Mouse (Mus musculus): ENCODE results near the gene Uckl1. TPM values are rescaled to one million over a fixed set of nuclear protein-coding genes. Genes with fewer than 3 reads are reported as not detected.
A peak's percentile ranks its signal among the peaks of the same experiment; 100 is the strongest.

Gene Uckl1
- total and polyA plus RNA-seq, 3 experiments = 16.0 to 31.9 (median 18.7) TPM

DNA sequence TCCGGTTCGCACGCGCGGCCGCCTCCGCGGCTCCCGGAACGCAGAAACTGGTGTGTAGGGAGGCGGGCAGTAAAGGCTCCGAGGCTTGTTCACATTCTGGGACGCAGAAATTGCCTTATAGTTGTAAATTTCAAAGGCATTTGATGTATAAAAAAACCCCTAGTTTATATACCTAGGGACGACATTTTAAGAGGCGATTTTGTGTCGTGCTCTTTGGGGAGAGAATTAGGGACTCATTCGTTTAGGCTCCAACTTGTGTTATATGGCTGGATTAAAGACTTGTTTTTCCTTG lies 63.8 kb downstream of the Uckl1 start:
- TF ChIP-seq SIN3A (IDR thresholded peaks at IDR 0.05; ENCODE audit: low read length) (peak; percentile 65; the same call in 1 of the 2 replicates), MAFK (IDR thresholded peaks at IDR 0.05; ENCODE audit: insufficient replicate concordance, low read length) (no peak), CHD1 (IDR thresholded peaks at IDR 0.05; ENCODE audit: low read depth, low read length) (peak; percentile 91)
- H3K36me3 ChIP-seq (replicated peaks in 1 of 2; ENCODE audit: control insufficient read depth in 1 of 2, insufficient read depth in 1 of 2, low read length in 1 of 2) = peaks cover 23 to 53% of the 10 kb centered on the region in 2 experiments
- dilution Hi-C loops (cut with MboI; ENCODE audit: extremely low pct_ligation_motif_present, extremely low pct_unique_long_range_greater_than_20kb, low sequenced_read_pairs) = no loop called here

DNA sequence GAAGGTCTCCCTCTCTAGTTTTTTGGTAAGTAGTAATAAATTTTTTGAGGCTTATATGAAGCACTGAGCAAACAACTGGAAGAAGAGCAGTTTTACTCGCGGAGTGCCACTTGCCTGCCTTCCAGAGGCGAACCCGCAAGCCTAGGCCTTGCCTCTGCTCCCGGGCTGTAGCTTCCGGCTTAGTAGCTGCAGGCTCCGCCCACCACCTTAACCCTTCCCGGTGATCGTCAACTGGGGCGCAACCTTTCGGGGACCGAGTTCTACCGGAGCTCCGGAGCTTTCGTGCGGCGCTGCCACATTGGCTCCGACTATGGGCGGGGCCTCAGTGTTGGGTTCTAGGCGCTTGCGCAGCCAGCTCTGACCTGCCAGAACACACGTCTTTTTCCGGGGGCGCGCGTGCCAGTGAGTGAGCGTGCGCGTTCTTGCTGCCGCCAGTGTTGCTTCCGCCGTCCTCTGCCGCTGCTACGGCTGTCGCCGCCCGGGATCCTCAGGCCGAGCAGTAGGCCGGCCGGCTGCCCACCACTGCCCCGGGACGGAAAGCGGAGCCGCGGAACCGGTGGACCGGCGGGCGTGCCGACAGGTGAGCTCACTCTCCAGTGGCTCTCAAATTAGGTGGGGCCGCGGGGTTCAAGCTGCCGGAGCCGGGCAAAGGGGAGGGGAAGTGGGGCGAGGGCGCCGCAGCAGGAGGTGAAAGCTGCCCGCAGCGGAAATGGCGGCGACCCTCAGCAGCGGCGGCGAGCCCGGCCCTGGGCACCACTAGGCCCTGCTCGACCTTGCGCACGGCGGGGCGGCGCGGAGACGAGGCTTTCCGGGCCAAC lies 64.4 kb downstream of the Uckl1 start, which contains the start of gene Dnajc5:
TSS of gene Dnajc5 (plus strand) at position 368 of the 818 bp plus-strand sequence.
- Histone ChIP-seq H3K4me3 (replicated peaks in 1 of 3; ENCODE audit: low read depth in 2 of 3, low read length in 2 of 3, poor library complexity in 1 of 3) (peak within 1 kb of the TSS; percentile 78 to 97 (median 90)), H3K36me3 (replicated peaks in 1 of 2; ENCODE audit: control insufficient read depth in 1 of 2, insufficient read depth in 1 of 2, low read length in 1 of 2) (peaks cover 22 to 53% of the 10 kb centered on the region in 2 experiments), H3K27ac (ENCODE audit: insufficient read depth, low read depth) (peak within 1 kb of the TSS; percentile 88), H3K4me1 (ENCODE audit: control insufficient read depth in 1 of 2, insufficient read depth in 2 of 2) (peaks cover 7 to 39% of the 10 kb centered on the region in 2 experiments; a peak in 3 of 4 replicates), H3K79me2 (replicated peaks; ENCODE audit: control insufficient read depth, extremely low read depth, insufficient read depth, poor library complexity, severe bottlenecking) (peaks cover 50% of the 10 kb centered on the region), H3K4me2 (ENCODE audit: insufficient read depth, low read depth, poor library complexity, severe bottlenecking) (peak within 1 kb of the TSS; percentile 85), H3K9ac (ENCODE audit: insufficient read depth, low read depth) (peak within 1 kb of the TSS; percentile 97), H3K27me3 (replicated peaks) (no peaks in the 10 kb centered on the region), H3K9me3 (replicated peaks; ENCODE audit: low read length) (no peaks in the 10 kb centered on the region)
- peak; percentile 98 for DNase-seq (ENCODE audit: extremely low read depth)
- in situ Hi-C loops (cut with MboI; ENCODE audit: low pct_ligation_motif_present, low pct_unique_long_range_greater_than_20kb, low sequenced_read_pairs) = no loop called here
- dilution Hi-C loops (cut with MboI; ENCODE audit: extremely low pct_ligation_motif_present, extremely low pct_unique_long_range_greater_than_20kb, low sequenced_read_pairs) = no loop called here
- TF ChIP-seq ZMIZ1 (IDR thresholded peaks at IDR 0.05; ENCODE audit: low read depth, low read length) (peak; percentile 82), MAX (IDR thresholded peaks at IDR 0.05; ENCODE audit: low read length) (no peak; the same call in 1 of the 2 replicates), TCF12 (IDR thresholded peaks at IDR 0.05; ENCODE audit: low read depth, low read length) (peak; percentile 76), JUND (conservative IDR thresholded peaks at IDR 0.05; ENCODE audit: low read depth, low read length) (no peak), POLR2A (IDR thresholded peaks at IDR 0.05; ENCODE audit: low read depth, low read length) (peak; percentile 94), TBP (conservative IDR thresholded peaks at IDR 0.05; ENCODE audit: low read depth, low read length) (peak; percentile 77; the same call in 1 of the 2 replicates), KAT2A (IDR thresholded peaks at IDR 0.05; ENCODE audit: insufficient replicate concordance, low read length) (no peak), USF2 (conservative IDR thresholded peaks at IDR 0.05; ENCODE audit: low read depth, low read length) (no peak), JUN (IDR thresholded peaks at IDR 0.05; ENCODE audit: insufficient read depth, low read depth, low read length) (no peak), IRF4 (IDR thresholded peaks at IDR 0.05; ENCODE audit: low read depth, low read length) (no peak; the same call in 1 of the 2 replicates), GABPA (IDR thresholded peaks at IDR 0.05; ENCODE audit: insufficient replicate concordance, low read depth, low read length) (no peak), MAFK (IDR thresholded peaks at IDR 0.05; ENCODE audit: insufficient replicate concordance, low read length) (no peak), HCFC1 (IDR thresholded peaks at IDR 0.05; ENCODE audit: low read depth, low read length) (peak; percentile 70), BHLHE40 (IDR thresholded peaks at IDR 0.05; ENCODE audit: low read depth, low read length) (peak; percentile 79), CHD1 (IDR thresholded peaks at IDR 0.05; ENCODE audit: low read depth, low read length) (no peak), SMC3 (IDR thresholded peaks at IDR 0.05; ENCODE audit: low read depth, low read length) (no peak), EP300 (IDR thresholded peaks at IDR 0.05; ENCODE audit: low read length) (no peak), RCOR1 (conservative IDR thresholded peaks at IDR 0.05; ENCODE audit: low read depth, low read length) (no peak), E2F4 (IDR thresholded peaks at IDR 0.05; ENCODE audit: insufficient replicate concordance, low read depth, low read length) (no peak), CTCF (conservative IDR thresholded peaks at IDR 0.05 in 1 of 2, IDR thresholded peaks at IDR 0.05 in 1 of 2; ENCODE audit: low read depth in 2 of 2, low read length in 2 of 2) (no peak), USF1 (IDR thresholded peaks at IDR 0.05; ENCODE audit: low read depth, low read length) (no peak), ZC3H11A (IDR thresholded peaks at IDR 0.05; ENCODE audit: low read depth, low read length) (no peak), UBTF (IDR thresholded peaks at IDR 0.05; ENCODE audit: low read depth, low read length) (peak; percentile 85), ZKSCAN1 (IDR thresholded peaks at IDR 0.05; ENCODE audit: borderline replicate concordance, low read depth, low read length) (no peak), SIN3A (IDR thresholded peaks at IDR 0.05; ENCODE audit: low read length) (peak; percentile 56), CHD2 (IDR thresholded peaks at IDR 0.05; ENCODE audit: low read length) (no peak), ELF1 (IDR thresholded peaks at IDR 0.05; ENCODE audit: low read depth, low read length) (peak; percentile 86), MXI1 (IDR thresholded peaks at IDR 0.05; ENCODE audit: low read depth, low read length) (peak; percentile 57), POLR2AphosphoS2 (IDR thresholded peaks at IDR 0.05; ENCODE audit: low read depth, low read length) (no peak), MEF2A (IDR thresholded peaks at IDR 0.05; ENCODE audit: borderline replicate concordance, low read depth, low read length) (no peak), MYC (IDR thresholded peaks at IDR 0.05; ENCODE audit: low read depth, low read length) (no peak)

More for the DNA sequence above, 63.8 kb downstream of the Uckl1 start:
- Histone ChIP-seq H3K9ac (ENCODE audit: insufficient read depth, low read depth) (peak overlapping the region; percentile 97), H3K4me1 (ENCODE audit: control insufficient read depth in 1 of 2, insufficient read depth in 2 of 2) (peaks cover 7 to 41% of the 10 kb centered on the region in 2 experiments; a peak in 3 of 4 replicates), H3K4me2 (ENCODE audit: insufficient read depth, low read depth, poor library complexity, severe bottlenecking) (peak overlapping the region; percentile 85; the same call in 1 of the 2 replicates), H3K4me3 (replicated peaks in 1 of 3; ENCODE audit: low read depth in 2 of 3, low read length in 2 of 3, poor library complexity in 1 of 3) (peak overlapping the region; percentile 78 to 97 (median 90)), H3K27ac (ENCODE audit: insufficient read depth, low read depth) (peak overlapping the region; percentile 88), H3K27me3 (replicated peaks) (no peaks in the 10 kb centered on the region), H3K79me2 (replicated peaks; ENCODE audit: control insufficient read depth, extremely low read depth, insufficient read depth, poor library complexity, severe bottlenecking) (peaks cover 55% of the 10 kb centered on the region), H3K9me3 (replicated peaks; ENCODE audit: low read length) (no peaks in the 10 kb centered on the region)
- no peak for DNase-seq (ENCODE audit: extremely low read depth)
- in situ Hi-C loops (cut with MboI; ENCODE audit: low pct_ligation_motif_present, low pct_unique_long_range_greater_than_20kb, low sequenced_read_pairs) = no loop called here
